Mouse (Mus musculus) MEL (cell line): ENCODE results near the gene Cab39.

Experiments
- BHLHE40 ChIP-seq: IDR thresholded peaks from 2 replicates; pipeline ENCODE4 v1.6.1; 2012; ENCODE audit warnings: low read depth, mild to moderate bottlenecking, inconsistent platforms, low read length, improper control_type of control experiment, borderline replicate concordance
- CHD2 ChIP-seq: IDR thresholded peaks from 2 replicates; pipeline ENCODE4 v1.6.1; 2011; ENCODE audit warnings: low read length, improper control_type of control experiment
- CTCF ChIP-seq, 3 experiments: IDR thresholded peaks in 2 of 3; conservative IDR thresholded peaks in 1 of 3; 2 replicates each; pipeline ENCODE4 v1.5.1; 2011 to 2012; ENCODE audit warnings: low read length in 3 of 3, low read depth in 2 of 3, mild to moderate bottlenecking in 2 of 3, improper control_type of control experiment in 1 of 3, inconsistent platforms in 1 of 3, mixed read lengths in 1 of 3, moderate library complexity in 1 of 3; ENCODE audit not compliant: control insufficient read depth in 1 of 3, insufficient read depth in 1 of 3, poor library complexity in 1 of 3, severe bottlenecking in 1 of 3
- EP300 ChIP-seq, 2 experiments: IDR thresholded peaks; 2 replicates each; pipeline ENCODE4 v1.6.1; 2011; ENCODE audit warnings: improper control_type of control experiment in 2 of 2, low read length in 2 of 2, low read depth in 1 of 2, mild to moderate bottlenecking in 1 of 2
- HCFC1 ChIP-seq: IDR thresholded peaks from 2 replicates; pipeline ENCODE4 v1.6.1; 2012; ENCODE audit warnings: low read depth, mild to moderate bottlenecking, inconsistent platforms, low read length, improper control_type of control experiment, moderate library complexity
- MAX ChIP-seq: IDR thresholded peaks from 2 replicates; pipeline ENCODE4 v1.6.1; 2011; ENCODE audit warnings: low read length, improper control_type of control experiment
- MYC ChIP-seq: IDR thresholded peaks from 2 replicates; pipeline ENCODE4 v1.6.1; 2011; ENCODE audit warnings: low read depth, mild to moderate bottlenecking, low read length, improper control_type of control experiment, moderate library complexity
- POLR2AphosphoS2 ChIP-seq: IDR thresholded peaks from 2 replicates; pipeline ENCODE4 v1.6.1; 2011; ENCODE audit warnings: low read length, improper control_type of control experiment

- TF ChIP-seq CHD2 = no peak
- no peak for TF ChIP-seq MAX
- no peak for TF ChIP-seq CTCF (IDR thresholded peaks at IDR 0.05 in 2 of 3, conservative IDR thresholded peaks at IDR 0.05 in 1 of 3; ENCODE audit: control insufficient read depth in 1 of 3, insufficient read depth in 1 of 3, low read depth in 2 of 3, low read length in 3 of 3, poor library complexity in 1 of 3, severe bottlenecking in 1 of 3)
- TF ChIP-seq POLR2AphosphoS2 = no peak
- TF ChIP-seq EP300 (IDR thresholded peaks at IDR 0.05; ENCODE audit: low read depth in 1 of 2, low read length in 2 of 2) = no peak
- no peak for TF ChIP-seq MYC
- no peak for TF ChIP-seq HCFC1
- no peak for TF ChIP-seq BHLHE40
Observed at GRCm38 (mm10) chr1:85791476-85791875, 1.8 kb upstream of the Cab39 start.
